ENCODE assay signal across 8 mouse cellular contexts in the genomic region with DNA sequence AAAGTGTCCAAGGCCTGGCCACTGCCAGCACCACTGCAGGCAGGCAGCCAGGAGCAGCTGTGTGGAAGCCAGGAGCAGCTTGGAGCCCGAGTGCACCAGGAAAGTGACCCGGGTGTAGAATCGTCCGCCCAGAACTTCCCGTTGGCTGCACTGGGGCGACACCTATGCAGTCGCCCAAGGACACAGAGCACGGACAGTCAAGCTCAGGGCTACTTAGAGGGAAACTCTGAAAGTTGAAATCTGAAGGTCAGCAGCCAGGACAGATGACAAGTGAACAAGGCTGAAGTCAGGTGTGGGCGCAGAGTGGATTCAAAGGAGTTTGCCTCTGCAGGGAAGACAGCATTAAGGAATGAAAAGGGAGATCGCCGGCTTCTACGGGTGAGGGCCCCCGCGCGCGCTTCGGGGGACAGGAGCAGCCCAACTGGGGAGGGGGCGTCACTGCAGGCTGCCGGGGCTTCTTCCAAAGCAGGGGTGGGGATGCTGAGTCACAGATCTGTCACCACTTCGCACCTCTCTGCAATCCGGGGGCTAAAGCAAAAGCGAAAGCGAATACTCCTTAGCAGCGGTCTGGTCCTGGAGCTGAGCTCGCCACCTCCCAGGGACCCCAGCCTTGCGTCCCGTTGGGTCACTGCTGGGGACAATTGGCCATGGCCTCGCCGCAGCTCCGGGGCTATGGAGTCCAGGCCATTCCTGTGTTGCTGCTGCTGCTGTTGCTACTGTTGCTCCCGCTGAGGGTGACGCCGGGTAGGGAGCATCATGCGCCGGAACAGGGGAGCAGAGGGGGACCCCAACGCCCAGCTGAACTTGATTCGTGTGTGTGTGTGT. TPM values are rescaled to one million over a fixed set of nuclear protein-coding genes. Genes with fewer than 3 reads are reported as not detected.
A peak's percentile ranks its signal among the peaks of the same experiment; 100 is the strongest.
DNase-seq lines count a peak whose midpoint lies in the region; ATAC-seq and TF ChIP-seq lines count a peak whose summit lies in the region.

A gene (plus strand): TSS at position 90 of the 825 bp plus-strand sequence.

- peak within 1 kb of the TSS; percentile 76 for H3K4me3 ChIP-seq in E14TG2a.4 (replicated peaks; ENCODE audit: low read length)
- peak within 1 kb of the TSS; percentile 98 for H3K4me3 ChIP-seq in brown adipose tissue, adult 24 weeks (ENCODE audit: insufficient read depth, low read depth, low read length)
- peak within 1 kb of the TSS; percentile 58 for H3K4me3 ChIP-seq in forebrain, embryonic 15.5 days
- H3K4me3 ChIP-seq in lung, adult 2 months (replicated peaks; ENCODE audit: extremely low read depth, low read depth, low read length), result peak within 1 kb of the TSS; percentile 85
- peak within 1 kb of the TSS; percentile 57 for H3K4me3 ChIP-seq in neural tube, embryonic 15.5 days (replicated peaks)

- no peaks in the 10 kb centered on the region for H3K9me3 ChIP-seq in E14TG2a.4 (ENCODE audit: low read length)
- H3K9me3 ChIP-seq in forebrain, embryonic 15.5 days, result no peaks in the 10 kb centered on the region
- H3K9me3 ChIP-seq in neural tube, embryonic 15.5 days (replicated peaks), result no peaks in the 10 kb centered on the region

- peak; percentile 73 for ATAC-seq in forebrain, embryonic 15.5 days (replicated peaks)
- ATAC-seq in neural tube, embryonic 15.5 days (ENCODE audit: low FRiP score), result peak; percentile 73

- WGBS in forebrain, embryonic 15.5 days, result under 1% methylated on average over 37 of the region's 37 CpGs
- under 1% methylated on average over 37 of the region's 37 CpGs for WGBS in lung, adult 2 months
- under 1% methylated on average over 37 of the region's 37 CpGs for WGBS in neural tube, embryonic 15.5 days

- peak within 1 kb of the TSS; percentile 97 for H3K27ac ChIP-seq in brown adipose tissue, adult 24 weeks (replicated peaks; ENCODE audit: low read depth, low read length)
- no peak within 1 kb of the TSS for H3K27ac ChIP-seq in forebrain, embryonic 15.5 days (replicated peaks)
- no peak within 1 kb of the TSS for H3K27ac ChIP-seq in neural tube, embryonic 15.5 days (replicated peaks)

- DNase-seq in heart, postnatal 10 days, result peak; percentile 89 to 92
- peak; percentile 74 to 83 for DNase-seq in kidney, postnatal 4 days
- peak; percentile 72 for DNase-seq in lung, adult 2 months
- DNase-seq in thymus, adult 18-20 months, result peak; percentile 33 to 54

- no peaks in the 10 kb centered on the region for H3K36me3 ChIP-seq in E14TG2a.4 (ENCODE audit: insufficient read depth, low read length)
- no peaks in the 10 kb centered on the region for H3K36me3 ChIP-seq in forebrain, embryonic 15.5 days
- no peaks in the 10 kb centered on the region for H3K36me3 ChIP-seq in neural tube, embryonic 15.5 days

- H3K27me3 ChIP-seq in E14TG2a.4 (ENCODE audit: insufficient read depth, low read length), result peaks cover 56% of the 10 kb centered on the region
- H3K27me3 ChIP-seq in forebrain, embryonic 15.5 days, result peaks cover 12% of the 10 kb centered on the region
- H3K27me3 ChIP-seq in neural tube, embryonic 15.5 days (replicated peaks), result peaks cover 24% of the 10 kb centered on the region

- intact Hi-C loops in heart, postnatal 10 days (cut with DNase I), result loop anchor here (5.0 kb wide), 1 partner anchor 103 kb away; a partner anchor contains a TSS

- TF ChIP-seq CTCF in E14TG2a.4 (conservative IDR thresholded peaks at IDR 0.05; ENCODE audit: low read length), result no peak
- no peak for TF ChIP-seq CTCF in lung, adult 2 months (IDR thresholded peaks at IDR 0.05; ENCODE audit: insufficient read depth, low read length)

- peak within 1 kb of the TSS; percentile 99 for H3K4me2 ChIP-seq in forebrain, embryonic 15.5 days (replicated peaks)
- peak within 1 kb of the TSS; percentile 99 for H3K4me2 ChIP-seq in neural tube, embryonic 15.5 days

- TF ChIP-seq POLR2A in lung, adult 2 months (IDR thresholded peaks at IDR 0.05; ENCODE audit: borderline replicate concordance, extremely low read depth, low read depth, low read length), result peak; percentile 71; the same call in 1 of the 2 replicates

- H3K9ac ChIP-seq in forebrain, embryonic 15.5 days (replicated peaks), result peak within 1 kb of the TSS; percentile 62
- H3K9ac ChIP-seq in neural tube, embryonic 15.5 days (replicated peaks), result peak within 1 kb of the TSS; percentile 48

- H3K4me1 ChIP-seq in E14TG2a.4 (replicated peaks; ENCODE audit: low read depth, low read length), result peaks cover 22% of the 10 kb centered on the region
- 0 out of 2 replicates have a peak, but pooled peaks cover 3% of the 10 kb centered on the region for H3K4me1 ChIP-seq in brown adipose tissue, adult 24 weeks (ENCODE audit: control insufficient read depth, insufficient read depth, insufficient read length, low read length)
- peaks cover 16% of the 10 kb centered on the region for H3K4me1 ChIP-seq in forebrain, embryonic 15.5 days
- H3K4me1 ChIP-seq in lung, adult 2 months (ENCODE audit: control insufficient read depth, insufficient read depth, low read length), result no peaks in the 10 kb centered on the region
- H3K4me1 ChIP-seq in neural tube, embryonic 15.5 days, result peaks cover 18% of the 10 kb centered on the region

RNA-seq across cellular contexts. Expression of the gene that starts here (rescaled TPM):
- polyA plus RNA-seq in brown adipose tissue, adult 24 weeks (2012; ENCODE audit: insufficient read depth, insufficient read length, missing spikeins), result 44.9 and 47.0 TPM in 2 replicates
- 0.74 and 0.86 TPM in 2 replicates for polyA plus RNA-seq in forebrain, embryonic 15.5 days (2015; fragmentation: Nextera tagmentation; extraction: Ambion mirVana)
- 10 to 100 TPM; 24.6 to 31.6 TPM for total RNA-seq in heart, postnatal 10 days (2021)
- 20.7 and 26.2 TPM in 2 replicates for polyA plus RNA-seq in lung, adult 2 months (2012; rRNA removed)
- polyA plus RNA-seq in neural tube, embryonic 15.5 days (2015; fragmentation: Nextera tagmentation; extraction: Ambion mirVana), result 1.6 and 8.1 TPM in 2 replicates

Comparison
In these comparisons a context has a peak if more than half of its experiments do, and no peak if none do; other contexts are left out.
1. Peak in ATAC-seq, H3K4me3 ChIP-seq, H3K9ac ChIP-seq and H3K4me2 ChIP-seq in forebrain, embryonic 15.5 days; RNA of the gene not detected or under 1 TPM.